Mouse (Mus musculus) limb, embryonic 15.5 days (tissue): Measurements from ENCODE around the gene Lifr. TPM values are rescaled to one million over a fixed set of nuclear protein-coding genes. Genes with fewer than 3 reads are reported as not detected.

Experiments used
- ATAC-seq: fragments of 200-750 bp; cut with Nextera tagmentation; 2 replicates; pipeline ENCODE4 v1.8.0; 2017; ENCODE audit warnings: low read depth, moderate TSS enrichment; ENCODE audit not compliant: insufficient number of reproducible peaks, low FRiP score, low TSS enrichment
- H3K27ac ChIP-seq: fragments of 300-500 bp; sonication (generic); 2 replicates; pipeline ENCODE4 v1.5.1; 2015; ENCODE audit warnings: moderate library complexity, mild to moderate bottlenecking, inconsistent platforms
- H3K27me3 ChIP-seq: fragments of 300-500 bp; sonication (generic); 2 replicates; pipeline ENCODE4 v1.6.1; 2015; ENCODE audit warnings: inconsistent platforms
- H3K36me3 ChIP-seq: fragments of 300-500 bp; sonication (generic); 2 replicates; pipeline ENCODE4 v1.6.1; 2015; ENCODE audit warnings: inconsistent platforms
- H3K4me1 ChIP-seq: fragments of 300-500 bp; sonication (generic); 2 replicates; pipeline ENCODE4 v1.6.1; 2015; ENCODE audit warnings: inconsistent platforms
- H3K4me2 ChIP-seq: fragments of 300-500 bp; sonication (generic); 2 replicates; pipeline ENCODE4 v1.6.1; 2015; ENCODE audit warnings: mild to moderate bottlenecking, inconsistent platforms
- H3K4me3 ChIP-seq: fragments of 300-500 bp; sonication (generic); 2 replicates; pipeline ENCODE4 v1.5.1; 2015; ENCODE audit warnings: mild to moderate bottlenecking, inconsistent platforms
- H3K9ac ChIP-seq: fragments of 300-500 bp; sonication (generic); 2 replicates; pipeline ENCODE4 v1.6.1; 2015; ENCODE audit warnings: inconsistent platforms
- H3K9me3 ChIP-seq: fragments of 300-500 bp; sonication (generic); 2 replicates; pipeline ENCODE4 v1.6.1; 2016; ENCODE audit warnings: inconsistent platforms
- WGBS: fragments of 180-500 bp; shearing (Covaris S2); methylation state at CpG from one replicate; pipeline ENCODE4 v1.1.7; 2015; 5-methylcytosine and 5-hydroxymethylcytosine counted together
- polyA plus RNA-seq: library from polyadenylated mRNA; unstranded; fragments of >200 nt; fragmentation: Nextera tagmentation; extraction: Ambion mirVana; gene quantifications from 2 replicates; pipeline ENCODE4 v1.2.1, GENCODE M21; 2015

Lifr gene
- polyA plus RNA-seq, 1 experiment from 2014 or later: 14.3 TPM

GRCm38 (mm10) chr15:7064992-7065523 lies 25.4 kb upstream of the Lifr start:
- Histone ChIP-seq H3K9ac (no peak overlapping the region), H3K4me2 (no peak overlapping the region), H3K27me3 (no peaks in the 10 kb centered on the region), H3K27ac (no peak overlapping the region), H3K9me3 (no peaks in the 10 kb centered on the region), H3K4me1 (peaks cover 6% of the 10 kb centered on the region; the same call in 1 of the 2 replicates), H3K4me3 (no peak overlapping the region), H3K36me3 (no peaks in the 10 kb centered on the region)
- ATAC-seq: 0 out of 2 replicates have a peak, but pooled peaks have one; percentile 19
- WGBS: 80% methylated on average over 14 of the region's 14 CpGs

- no peaks in the 10 kb centered on the region for H3K36me3 ChIP-seq
Measured at GRCm38 (mm10) chr15:7065624-7066023, 24.8 kb upstream of the Lifr start.

GRCm38 (mm10) chr15:7066752-7067151 lies 23.7 kb upstream of the Lifr start:
- Histone ChIP-seq H3K9ac (no peak overlapping the region), H3K9me3 (no peaks in the 10 kb centered on the region), H3K36me3 (no peaks in the 10 kb centered on the region), H3K4me2 (no peak overlapping the region), H3K27ac (no peak overlapping the region), H3K4me1 (peaks cover 6% of the 10 kb centered on the region; the same call in 1 of the 2 replicates), H3K4me3 (no peak overlapping the region), H3K27me3 (no peaks in the 10 kb centered on the region)
- ATAC-seq: no peak
- 93% methylated on average over 3 of the region's 3 CpGs for WGBS

More at GRCm38 (mm10) chr15:7065624-7066023, 24.8 kb upstream of the Lifr start:
- H3K9ac ChIP-seq: no peak overlapping the region
- peaks cover 6% of the 10 kb centered on the region; the same call in 1 of the 2 replicates for H3K4me1 ChIP-seq
- ATAC-seq: no peak
- 78% methylated on average over 5 of the region's 5 CpGs for WGBS
- no peaks in the 10 kb centered on the region for H3K9me3 ChIP-seq
- no peak overlapping the region for H3K4me2 ChIP-seq
- H3K27me3 ChIP-seq: no peaks in the 10 kb centered on the region
- no peak overlapping the region for H3K27ac ChIP-seq
- H3K4me3 ChIP-seq: no peak overlapping the region

GRCm38 (mm10) chr15:7069374-7069773 lies 21.0 kb upstream of the Lifr start:
- WGBS: 69% methylated on average over 7 of the region's 7 CpGs
- H3K9ac ChIP-seq: no peak overlapping the region
- H3K4me1 ChIP-seq: peaks cover 2% of the 10 kb centered on the region; the same call in 1 of the 2 replicates

GRCm38 (mm10) chr15:7070199-7070794 lies 20.1 kb upstream of the Lifr start:
- no peak overlapping the region for H3K27ac ChIP-seq
- WGBS: 66% methylated on average over 6 of the region's 6 CpGs
- no peaks in the 10 kb centered on the region for H3K9me3 ChIP-seq
- H3K36me3 ChIP-seq: no peaks in the 10 kb centered on the region
- H3K9ac ChIP-seq: no peak overlapping the region
- no peak for ATAC-seq
- H3K27me3 ChIP-seq: no peaks in the 10 kb centered on the region
- H3K4me3 ChIP-seq: no peak overlapping the region
- peaks cover 2% of the 10 kb centered on the region; the same call in 1 of the 2 replicates for H3K4me1 ChIP-seq
- H3K4me2 ChIP-seq: no peak overlapping the region

More at GRCm38 (mm10) chr15:7069374-7069773, 21.0 kb upstream of the Lifr start:
- Histone ChIP-seq H3K27ac (no peak overlapping the region), H3K9me3 (no peaks in the 10 kb centered on the region), H3K27me3 (no peaks in the 10 kb centered on the region), H3K36me3 (no peaks in the 10 kb centered on the region), H3K4me2 (no peak overlapping the region), H3K4me3 (no peak overlapping the region)
- no peak for ATAC-seq

- Histone ChIP-seq H3K9ac (no peak overlapping the region), H3K4me1 (peaks cover 2% of the 10 kb centered on the region; the same call in 1 of the 2 replicates), H3K9me3 (no peaks in the 10 kb centered on the region), H3K4me3 (no peak overlapping the region), H3K4me2 (no peak overlapping the region), H3K36me3 (no peaks in the 10 kb centered on the region), H3K27me3 (no peaks in the 10 kb centered on the region), H3K27ac (no peak overlapping the region)
- no peak for ATAC-seq
- 80% methylated on average over 3 of the region's 3 CpGs for WGBS
Measured at GRCm38 (mm10) chr15:7073269-7073668, 17.1 kb upstream of the Lifr start.

GRCm38 (mm10) chr15:7075185-7075584 lies 15.2 kb upstream of the Lifr start:
- no peak overlapping the region for H3K4me2 ChIP-seq
- WGBS: 72% methylated on average over 6 of the region's 6 CpGs

GRCm38 (mm10) chr15:7078356-7078755 lies 12.1 kb upstream of the Lifr start:
- H3K9me3 ChIP-seq: no peaks in the 10 kb centered on the region
- H3K36me3 ChIP-seq: no peaks in the 10 kb centered on the region
- 77% methylated on average over 2 of the region's 2 CpGs for WGBS
- no peak overlapping the region for H3K9ac ChIP-seq
- H3K4me3 ChIP-seq: no peak overlapping the region
- peaks cover 2% of the 10 kb centered on the region; the same call in 1 of the 2 replicates for H3K4me1 ChIP-seq
- H3K4me2 ChIP-seq: no peak overlapping the region
- no peaks in the 10 kb centered on the region for H3K27me3 ChIP-seq
- H3K27ac ChIP-seq: no peak overlapping the region
- no peak for ATAC-seq

More at GRCm38 (mm10) chr15:7075185-7075584, 15.2 kb upstream of the Lifr start:
- no peaks in the 10 kb centered on the region for H3K9me3 ChIP-seq
- H3K36me3 ChIP-seq: no peaks in the 10 kb centered on the region
- H3K4me1 ChIP-seq: no peaks in the 10 kb centered on the region
- no peak overlapping the region for H3K4me3 ChIP-seq
- ATAC-seq: no peak
- no peaks in the 10 kb centered on the region for H3K27me3 ChIP-seq
- H3K27ac ChIP-seq: no peak overlapping the region
- no peak overlapping the region for H3K9ac ChIP-seq

- 93% methylated on average over 4 of the region's 4 CpGs for WGBS
- no peak for ATAC-seq
- Histone ChIP-seq H3K36me3 (no peaks in the 10 kb centered on the region), H3K4me2 (no peak overlapping the region), H3K4me1 (peaks cover 4% of the 10 kb centered on the region), H3K27ac (no peak overlapping the region), H3K4me3 (no peak overlapping the region), H3K9me3 (no peaks in the 10 kb centered on the region), H3K9ac (no peak overlapping the region), H3K27me3 (no peaks in the 10 kb centered on the region)
Measured at GRCm38 (mm10) chr15:7079631-7080337, 10.6 kb upstream of the Lifr start.

- Histone ChIP-seq H3K9ac (no peak overlapping the region), H3K9me3 (no peaks in the 10 kb centered on the region), H3K4me2 (no peak overlapping the region), H3K4me1 (peaks cover 9% of the 10 kb centered on the region), H3K27me3 (no peaks in the 10 kb centered on the region), H3K4me3 (no peak overlapping the region), H3K36me3 (no peaks in the 10 kb centered on the region), H3K27ac (no peak overlapping the region)
- no peak for ATAC-seq
- 47% methylated on average over 14 of the region's 15 CpGs for WGBS
Measured at GRCm38 (mm10) chr15:7080916-7081626, 9.3 kb upstream of the Lifr start.

GRCm38 (mm10) chr15:7081795-7082194 lies 8.6 kb upstream of the Lifr start:
- Histone ChIP-seq H3K4me3 (no peak overlapping the region), H3K27ac (no peak overlapping the region), H3K36me3 (no peaks in the 10 kb centered on the region), H3K9ac (no peak overlapping the region), H3K4me1 (peaks cover 9% of the 10 kb centered on the region), H3K27me3 (no peaks in the 10 kb centered on the region), H3K9me3 (no peaks in the 10 kb centered on the region), H3K4me2 (no peak overlapping the region)
- ATAC-seq: no peak
- WGBS: 55% methylated on average over 15 of the region's 15 CpGs
